Mouse (Mus musculus) liver, embryonic 11.5 days (tissue): Measurements from ENCODE around the gene Tspan1. TPM values are rescaled to one million over a fixed set of nuclear protein-coding genes. Genes with fewer than 3 reads are reported as not detected.

Experiments used
- ATAC-seq: fragments of 200-750 bp; cut with Nextera tagmentation; replicated peaks from 2 replicates; pipeline ENCODE4 v1.8.0; 2017; ENCODE audit warnings: moderate number of reproducible peaks, mild to moderate bottlenecking, moderate TSS enrichment, moderate library complexity; ENCODE audit not compliant: low FRiP score
- DNase-seq: peaks from one replicate; pipeline ENCODE4 v3.0.0-alpha.2; 2017; ENCODE audit warnings: low spot score
- H3K27ac ChIP-seq: fragments of 300-500 bp; sonication (generic); 2 replicates; pipeline ENCODE4 v1.5.1; 2014; ENCODE audit warnings: mild to moderate bottlenecking, low read depth, low read length, control low read depth
- H3K27me3 ChIP-seq: fragments of 300-500 bp; sonication (generic); replicated peaks from 2 replicates; pipeline ENCODE4 v1.6.1; 2014; ENCODE audit warnings: low read length, mixed read lengths; ENCODE audit not compliant: control insufficient read depth, insufficient read depth
- H3K36me3 ChIP-seq: fragments of 300-500 bp; sonication (generic); 2 replicates; pipeline ENCODE4 v1.6.1; 2014; ENCODE audit warnings: mild to moderate bottlenecking, low read length, moderate library complexity, mixed read lengths; ENCODE audit not compliant: control insufficient read depth, insufficient read depth
- H3K4me1 ChIP-seq: fragments of 300-500 bp; sonication (generic); replicated peaks from 2 replicates; pipeline ENCODE4 v1.6.1; 2014; ENCODE audit warnings: low read length, mixed read lengths; ENCODE audit not compliant: control insufficient read depth, insufficient read depth
- H3K4me2 ChIP-seq: fragments of 300-500 bp; sonication (generic); 2 replicates; pipeline ENCODE4 v1.6.1; 2014; ENCODE audit warnings: mild to moderate bottlenecking, control low read depth, moderate library complexity
- H3K4me3 ChIP-seq: fragments of 300-500 bp; sonication (generic); 2 replicates; pipeline ENCODE4 v1.5.1; 2014; ENCODE audit warnings: low read depth, low read length, control low read depth
- H3K9ac ChIP-seq: fragments of 300-500 bp; sonication (generic); 2 replicates; pipeline ENCODE4 v1.6.1; 2014; ENCODE audit warnings: low read depth, low read length, control low read depth
- H3K9me3 ChIP-seq: fragments of 300-500 bp; sonication (generic); 2 replicates; pipeline ENCODE4 v1.6.1; 2016; ENCODE audit warnings: low read length, inconsistent platforms, mixed read lengths; ENCODE audit not compliant: control insufficient read depth
- WGBS: fragments of 180-500 bp; shearing (Covaris S2); extraction: QIAGEN DNeasy Blood & Tissue Kit; methylation state at CpG from one replicate; pipeline ENCODE4 v1.1.7; 2014; 5-methylcytosine and 5-hydroxymethylcytosine counted together
- polyA plus RNA-seq: library from polyadenylated mRNA; unstranded; fragments of >200 nt; fragmentation: Nextera tagmentation; extraction: Ambion mirVana; gene quantifications from 2 replicates; pipeline ENCODE4 v1.2.1, GENCODE M21; 2014

Tspan1 gene
- 0.11 TPM in 1 of 2 replicates, not detected in the other for polyA plus RNA-seq

- WGBS: 26% methylated on average over 7 of the region's 7 CpGs
- Histone ChIP-seq H3K27me3 (no peaks in the 10 kb centered on the region), H3K4me1 (no peaks in the 10 kb centered on the region; the same call in 1 of the 2 replicates), H3K9ac (no peak within 1 kb of the TSS), H3K27ac (no peak within 1 kb of the TSS), H3K9me3 (no peaks in the 10 kb centered on the region), H3K4me2 (no peak within 1 kb of the TSS), H3K4me3 (no peak within 1 kb of the TSS), H3K36me3 (no peaks in the 10 kb centered on the region)
- no peak for ATAC-seq
- DNase-seq: no peak
Observed at GRCm38 (mm10) chr4:116167404-116167803, at the start of gene Tspan1. Gene Tspan1 (minus strand): TSS chr4:116167601.

- Histone ChIP-seq H3K4me3 (no peak overlapping the region), H3K27me3 (no peaks in the 10 kb centered on the region), H3K36me3 (no peaks in the 10 kb centered on the region), H3K27ac (no peak overlapping the region), H3K4me1 (peaks cover 3% of the 10 kb centered on the region; the same call in 1 of the 2 replicates), H3K9ac (no peak overlapping the region), H3K4me2 (no peak overlapping the region), H3K9me3 (no peaks in the 10 kb centered on the region)
- ATAC-seq (no peak), DNase-seq (no peak)
- WGBS: 44% methylated on average over 2 of the region's 2 CpGs
Observed at GRCm38 (mm10) chr4:116217046-116217445, 49.6 kb upstream of the Tspan1 start.

- Histone ChIP-seq H3K27ac (no peak overlapping the region), H3K36me3 (no peaks in the 10 kb centered on the region), H3K9ac (no peak overlapping the region), H3K4me2 (no peak overlapping the region), H3K9me3 (no peaks in the 10 kb centered on the region), H3K4me1 (peaks cover 3% of the 10 kb centered on the region; the same call in 1 of the 2 replicates), H3K4me3 (no peak overlapping the region), H3K27me3 (no peaks in the 10 kb centered on the region)
- DNase-seq (no peak), ATAC-seq (no peak)
- 84% methylated on average over 2 of the region's 2 CpGs for WGBS
Observed at GRCm38 (mm10) chr4:116215895-116216605, 48.6 kb upstream of the Tspan1 start.

GRCm38 (mm10) chr4:116208891-116209290 is 41.5 kb upstream of the Tspan1 start:
- WGBS: 76% methylated on average over 1 of the region's 1 CpGs
- Histone ChIP-seq H3K9me3 (no peaks in the 10 kb centered on the region), H3K4me3 (no peak overlapping the region), H3K4me1 (no peaks in the 10 kb centered on the region), H3K27ac (no peak overlapping the region), H3K9ac (no peak overlapping the region), H3K4me2 (no peak overlapping the region), H3K27me3 (no peaks in the 10 kb centered on the region), H3K36me3 (no peaks in the 10 kb centered on the region)
- DNase-seq: no peak
- no peak for ATAC-seq

GRCm38 (mm10) chr4:116206531-116206930 is 39.1 kb upstream of the Tspan1 start:
- 83% methylated on average over 4 of the region's 4 CpGs for WGBS
- Histone ChIP-seq H3K4me1 (no peaks in the 10 kb centered on the region), H3K27me3 (no peaks in the 10 kb centered on the region), H3K4me3 (no peak overlapping the region), H3K9me3 (no peaks in the 10 kb centered on the region), H3K27ac (no peak overlapping the region), H3K9ac (no peak overlapping the region), H3K36me3 (no peaks in the 10 kb centered on the region), H3K4me2 (no peak overlapping the region)
- DNase-seq: no peak
- no peak for ATAC-seq

GRCm38 (mm10) chr4:116204422-116204821 is 37.0 kb upstream of the Tspan1 start:
- 49% methylated on average over 3 of the region's 3 CpGs for WGBS
- Histone ChIP-seq H3K4me1 (no peaks in the 10 kb centered on the region), H3K36me3 (no peaks in the 10 kb centered on the region), H3K9ac (no peak overlapping the region), H3K9me3 (no peaks in the 10 kb centered on the region), H3K27ac (no peak overlapping the region), H3K4me3 (no peak overlapping the region), H3K4me2 (no peak overlapping the region), H3K27me3 (no peaks in the 10 kb centered on the region)
- DNase-seq: no peak
- no peak for ATAC-seq

- ATAC-seq (no peak), DNase-seq (no peak)
- WGBS: 56% methylated on average over 2 of the region's 2 CpGs
- Histone ChIP-seq H3K4me1 (peaks cover 9% of the 10 kb centered on the region), H3K36me3 (no peaks in the 10 kb centered on the region), H3K9me3 (no peaks in the 10 kb centered on the region), H3K4me3 (no peak overlapping the region), H3K9ac (no peak overlapping the region), H3K4me2 (no peak overlapping the region), H3K27me3 (no peaks in the 10 kb centered on the region), H3K27ac (no peak overlapping the region)
Observed at GRCm38 (mm10) chr4:116198422-116198821, 31.0 kb upstream of the Tspan1 start.

- DNase-seq: peak; percentile 49
- peak overlapping the region; percentile 81 for H3K27ac ChIP-seq
- H3K4me3 ChIP-seq: no peak overlapping the region
- ATAC-seq: peak; percentile 98
- no peaks in the 10 kb centered on the region for H3K9me3 ChIP-seq
- no peaks in the 10 kb centered on the region for H3K27me3 ChIP-seq
- peak overlapping the region; percentile 32; the same call in 1 of the 2 replicates for H3K4me2 ChIP-seq
- H3K36me3 ChIP-seq: no peaks in the 10 kb centered on the region
- peaks cover 12% of the 10 kb centered on the region for H3K4me1 ChIP-seq
- no peak overlapping the region; the same call in 1 of the 2 replicates for H3K9ac ChIP-seq
- WGBS: 26% methylated on average over 9 of the region's 9 CpGs
Observed at GRCm38 (mm10) chr4:116193583-116194383, 26.4 kb upstream of the Tspan1 start.
